Mouse (Mus musculus) spleen, adult 2 months (tissue): ENCODE data around the gene Slc9a9.

Source experiments
- CTCF ChIP-seq: fragments of 200-500 bp; IDR thresholded peaks from 2 replicates; pipeline ENCODE4 v1.5.1; 2011; ENCODE audit warnings: mild to moderate bottlenecking, inconsistent platforms; ENCODE audit not compliant: insufficient read depth, insufficient read length, insufficient replicate concordance; ENCODE audit errors: extremely low read depth
- POLR2A ChIP-seq: fragments of 200-500 bp; IDR thresholded peaks from 2 replicates; pipeline ENCODE4 v1.6.1; 2011; ENCODE audit warnings: low read depth, low read length, inconsistent platforms

GRCm38 (mm10) chr9:94759904-94760303, 90.2 kb downstream of the Slc9a9 start:
- TF ChIP-seq POLR2A (no peak), CTCF (no peak)
